Mouse (Mus musculus) lung, postnatal 0 days (tissue): Measurements from ENCODE around the gene Srarp.

ENCODE experiments used
- CTCF ChIP-seq: IDR thresholded peaks from 2 replicates; pipeline ENCODE4 v1.5.1; 2016; ENCODE audit warnings: antibody characterized with exemption, mild to moderate bottlenecking
- EP300 ChIP-seq: IDR thresholded peaks from 2 replicates; pipeline ENCODE4 v1.6.1; 2016; ENCODE audit warnings: antibody characterized with exemption, mild to moderate bottlenecking, control low read depth

GRCm38 (mm10) chr4:141427921-141428320, 8.0 kb downstream of the Srarp start:
- TF ChIP-seq CTCF (no peak), EP300 (no peak)
